Mouse (Mus musculus): ENCODE data around the gene 2510002D24Rik.
"Not testable (repeated sequence)": the region's sequence is repeated elsewhere in the genome, so short reads cannot be mapped to it uniquely, and the experiment has no call there.

The 2510002D24Rik gene

DNA sequence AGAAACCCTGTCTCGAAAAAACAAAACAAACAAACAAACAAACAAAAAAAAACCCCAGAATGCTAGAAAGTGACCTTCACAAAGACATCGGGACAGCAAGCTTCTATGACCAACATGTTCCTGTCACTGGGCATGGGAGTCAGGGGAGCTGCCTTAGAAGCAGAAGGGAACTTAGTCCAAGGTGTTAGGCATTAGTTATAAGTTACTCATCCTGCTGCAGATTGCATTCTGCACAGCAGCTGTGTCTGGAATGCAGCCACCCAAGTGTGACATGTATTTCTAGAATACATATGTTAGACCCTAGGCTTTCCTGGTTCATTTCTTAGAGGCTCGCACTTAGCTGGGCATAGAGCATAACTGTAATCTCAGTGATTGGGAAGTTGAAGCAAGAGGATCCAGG is 7.7 kb upstream of the 2510002D24Rik start:
- no peaks in the 10 kb centered on the region for H3K27me3 ChIP-seq (ENCODE audit: control insufficient read depth, insufficient read depth, low read length, poor library complexity, severe bottlenecking)
- no peak for DNase-seq (ENCODE audit: low read depth, low spot score)
- H3K36me3 ChIP-seq (ENCODE audit: control insufficient read depth, insufficient read depth, low read length, poor library complexity, severe bottlenecking), result peaks cover 28% of the 10 kb centered on the region

DNA sequence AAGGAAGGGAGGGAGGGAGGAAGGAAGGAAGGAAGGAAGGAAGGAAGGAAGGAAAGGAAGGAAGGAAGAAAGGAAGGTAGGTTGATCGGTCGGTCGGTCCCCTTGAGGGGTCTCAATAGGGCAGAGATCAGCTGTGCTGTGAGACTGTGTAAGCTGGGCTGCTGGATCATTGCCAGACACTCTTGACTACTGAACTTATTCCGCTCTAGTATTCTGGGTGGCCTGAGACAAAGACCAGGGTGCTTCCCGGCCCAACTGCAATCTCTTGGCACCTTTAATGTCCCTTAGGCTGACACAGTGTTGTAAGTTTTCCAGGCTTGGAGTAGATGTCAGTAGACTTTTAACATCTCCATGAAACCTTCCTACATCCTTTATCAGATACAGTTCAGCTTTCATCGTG is 7.3 kb upstream of the 2510002D24Rik start:
- no peak for DNase-seq (ENCODE audit: low read depth, low spot score)
- no peaks in the 10 kb centered on the region for H3K27me3 ChIP-seq (ENCODE audit: control insufficient read depth, insufficient read depth, low read length, poor library complexity, severe bottlenecking)

DNA sequence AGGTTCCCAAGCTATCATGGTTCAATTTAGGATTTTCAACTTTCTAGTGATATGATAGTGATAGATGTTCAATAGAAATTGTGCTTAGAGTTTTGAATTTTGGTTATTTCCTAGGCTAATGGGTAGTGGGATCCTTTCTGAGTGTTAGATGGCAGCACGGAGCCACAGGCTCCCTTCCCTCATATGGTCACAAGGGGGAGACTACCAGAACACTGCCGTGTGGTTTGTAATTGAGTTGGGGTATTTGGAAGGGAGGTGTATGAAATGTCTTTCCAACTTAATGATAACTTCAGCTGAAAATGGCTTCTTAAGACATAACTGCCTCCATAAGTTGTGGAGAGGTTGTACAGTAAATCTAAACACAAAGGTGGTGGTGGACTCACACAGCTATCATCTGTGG is 2.9 kb upstream of the 2510002D24Rik start:
- H3K36me3 ChIP-seq (ENCODE audit: control insufficient read depth, insufficient read depth, low read length, poor library complexity, severe bottlenecking), result peaks cover 18% of the 10 kb centered on the region
- no peak for DNase-seq (ENCODE audit: low read depth, low spot score)
- H3K27me3 ChIP-seq (ENCODE audit: control insufficient read depth, insufficient read depth, low read length, poor library complexity, severe bottlenecking), result no peaks in the 10 kb centered on the region

More for the DNA sequence above, 7.3 kb upstream of the 2510002D24Rik start:
- H3K36me3 ChIP-seq (ENCODE audit: control insufficient read depth, insufficient read depth, low read length, poor library complexity, severe bottlenecking), result peaks cover 28% of the 10 kb centered on the region

DNA sequence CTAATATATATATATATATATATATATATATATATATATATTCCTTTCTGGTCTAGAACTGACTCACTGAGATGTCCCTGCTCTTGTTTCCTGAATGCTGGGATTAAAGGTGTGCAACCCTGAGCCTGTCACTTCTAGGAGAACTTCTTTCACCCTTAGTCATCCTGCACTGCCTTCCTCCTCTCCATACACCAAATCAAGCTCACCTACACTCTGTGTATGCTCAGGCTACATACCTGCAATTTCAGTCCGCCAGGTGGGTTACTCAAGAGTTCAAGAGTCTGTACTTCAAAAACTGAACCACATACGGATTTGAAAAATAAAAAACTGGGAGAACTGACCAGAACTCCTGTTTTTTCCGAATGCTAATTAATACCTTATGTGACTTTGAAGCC is 308 bp upstream of the 2510002D24Rik start:
- no peak for DNase-seq (ENCODE audit: low read depth, low spot score)
- no peaks in the 10 kb centered on the region for H3K27me3 ChIP-seq (ENCODE audit: control insufficient read depth, insufficient read depth, low read length, poor library complexity, severe bottlenecking)

DNA sequence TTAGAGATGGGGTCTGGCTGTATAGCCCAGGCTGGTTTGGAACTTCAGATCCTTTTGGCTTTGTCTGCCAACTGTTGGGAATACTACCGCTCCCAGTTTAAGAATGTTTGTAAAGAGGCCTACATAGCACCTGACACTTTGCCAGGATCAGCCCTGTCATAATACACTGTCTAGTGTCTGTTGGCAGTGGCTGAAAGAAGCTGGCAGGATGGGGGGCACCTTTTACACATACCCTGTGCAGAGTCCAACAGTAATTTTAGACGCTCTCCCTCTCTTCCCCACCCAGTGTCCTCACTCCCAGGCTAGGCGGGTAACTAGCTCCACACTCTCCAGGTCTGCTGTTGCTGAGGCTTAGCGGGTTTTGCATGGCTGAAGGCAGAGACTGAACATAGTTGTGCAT is 2.0 kb downstream of the 2510002D24Rik start:
- Histone ChIP-seq H3K27me3 (ENCODE audit: control insufficient read depth, insufficient read depth, low read length, poor library complexity, severe bottlenecking) (no peaks in the 10 kb centered on the region), H3K36me3 (ENCODE audit: control insufficient read depth, insufficient read depth, low read length, poor library complexity, severe bottlenecking) (peaks cover 3% of the 10 kb centered on the region)
- no peak for DNase-seq (ENCODE audit: low read depth, low spot score)

More for the DNA sequence above, 308 bp upstream of the 2510002D24Rik start:
- peaks cover 8% of the 10 kb centered on the region for H3K36me3 ChIP-seq (ENCODE audit: control insufficient read depth, insufficient read depth, low read length, poor library complexity, severe bottlenecking)

DNA sequence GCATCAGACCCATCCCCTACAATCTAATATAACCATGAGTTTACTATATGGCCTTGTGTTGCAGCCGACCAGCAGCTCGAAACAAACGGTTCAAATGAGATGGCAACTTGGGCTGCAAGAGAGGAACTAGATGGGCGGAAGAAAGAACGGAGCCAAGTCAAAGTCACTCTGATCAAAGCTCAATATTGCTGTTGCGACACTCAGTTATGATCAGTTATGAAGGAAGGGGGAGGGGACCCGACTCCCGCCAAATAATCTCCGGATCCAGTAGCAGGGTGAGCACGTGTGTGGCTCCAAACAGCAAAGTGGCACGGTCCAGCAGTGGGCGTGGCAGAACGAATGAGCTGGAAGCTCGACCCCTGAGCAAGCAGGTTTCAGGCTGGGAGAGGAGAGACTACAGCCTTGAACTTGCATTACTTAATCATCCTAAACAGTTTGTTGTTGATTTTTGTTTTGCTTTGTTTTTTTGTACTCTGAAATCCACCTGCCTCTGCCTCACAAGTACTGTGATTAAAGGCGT is 10.0 kb downstream of the 2510002D24Rik start:
- Histone ChIP-seq H3K27me3 (ENCODE audit: control insufficient read depth, insufficient read depth, low read length, poor library complexity, severe bottlenecking) (no peaks in the 10 kb centered on the region), H3K36me3 (ENCODE audit: control insufficient read depth, insufficient read depth, low read length, poor library complexity, severe bottlenecking) (no peaks in the 10 kb centered on the region)
- DNase-seq (ENCODE audit: low read depth, low spot score), result no peak

DNA sequence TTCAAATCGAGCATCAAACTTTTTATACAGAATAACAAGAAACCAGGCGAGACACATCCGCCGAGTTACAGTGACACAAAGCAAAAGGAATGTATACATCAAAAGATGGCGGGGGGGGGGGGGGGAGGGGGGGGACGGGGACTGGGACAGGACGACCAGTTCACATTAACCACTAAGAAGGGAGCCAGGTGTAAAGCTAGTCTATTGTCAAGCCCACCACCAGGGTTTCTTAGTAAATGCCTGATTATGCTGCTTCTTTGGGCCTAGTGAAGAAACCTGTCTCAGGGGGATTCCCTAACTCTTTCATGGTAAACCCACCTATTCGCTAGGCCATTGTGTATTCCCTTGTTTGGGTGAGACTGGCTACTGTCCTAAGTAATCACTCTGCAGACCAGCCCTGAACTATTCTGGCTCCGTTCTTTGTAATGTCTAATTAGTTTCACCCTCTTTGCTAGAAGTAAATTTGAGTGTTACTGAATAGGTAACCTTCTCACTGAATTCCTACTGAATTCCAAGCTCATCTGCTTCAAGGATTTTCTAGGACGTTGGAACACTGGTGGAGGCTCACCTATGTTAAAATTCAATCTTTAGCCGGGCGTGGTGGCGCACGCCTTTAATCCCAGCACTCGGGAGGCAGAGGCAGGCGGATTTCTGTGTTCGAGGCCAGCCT is 13.3 kb downstream of the 2510002D24Rik start:
- not testable (repeated sequence) for DNase-seq (ENCODE audit: low read depth, low spot score); H3K27me3 ChIP-seq (ENCODE audit: control insufficient read depth, insufficient read depth, low read length, poor library complexity, severe bottlenecking); H3K36me3 ChIP-seq (ENCODE audit: control insufficient read depth, insufficient read depth, low read length, poor library complexity, severe bottlenecking)

DNA sequence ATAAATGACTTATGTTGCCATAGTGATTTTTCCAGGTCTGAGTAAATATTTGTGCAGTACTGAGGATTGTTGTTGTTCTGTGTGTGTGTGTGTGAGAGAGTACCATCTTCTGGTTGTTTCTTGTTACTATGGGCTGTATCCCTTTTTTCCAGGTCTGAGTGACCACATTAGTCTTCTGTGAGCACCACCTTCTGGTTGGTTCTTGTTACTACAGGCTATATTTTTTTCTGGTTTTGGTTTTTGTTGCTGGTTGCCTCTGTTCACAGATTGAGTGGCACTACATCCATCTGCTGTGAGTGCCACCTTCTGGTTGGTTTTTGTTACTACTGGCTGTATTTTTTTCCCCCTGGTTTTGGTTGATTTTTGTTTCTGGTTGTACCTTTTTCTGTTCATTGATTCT is 22.2 kb downstream of the 2510002D24Rik start:
- Histone ChIP-seq H3K36me3 (ENCODE audit: control insufficient read depth, insufficient read depth, low read length, poor library complexity, severe bottlenecking) (no peaks in the 10 kb centered on the region), H3K27me3 (ENCODE audit: control insufficient read depth, insufficient read depth, low read length, poor library complexity, severe bottlenecking) (no peaks in the 10 kb centered on the region)
- DNase-seq (ENCODE audit: low read depth, low spot score), result peak; percentile 71

DNA sequence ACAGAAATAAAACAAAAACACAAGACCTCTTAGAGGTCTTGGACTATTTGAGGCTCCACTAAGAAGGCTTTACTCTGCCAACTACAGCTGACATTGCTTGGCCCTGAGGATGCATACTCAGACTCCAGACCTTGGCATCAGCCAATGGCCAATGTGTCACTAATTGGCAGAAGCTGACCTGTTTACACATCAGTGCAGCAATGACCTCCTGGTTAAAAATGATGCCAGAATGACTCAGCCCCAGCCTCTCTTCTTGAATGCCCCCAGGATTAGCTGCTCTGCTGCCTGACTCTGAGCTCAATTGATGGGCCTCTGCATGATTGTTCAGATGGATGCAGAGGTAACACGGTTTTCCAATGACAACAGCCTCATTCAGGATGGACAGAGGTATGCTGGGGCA is 23.8 kb downstream of the 2510002D24Rik start:
- DNase-seq (ENCODE audit: low read depth, low spot score), result no peak

DNA sequence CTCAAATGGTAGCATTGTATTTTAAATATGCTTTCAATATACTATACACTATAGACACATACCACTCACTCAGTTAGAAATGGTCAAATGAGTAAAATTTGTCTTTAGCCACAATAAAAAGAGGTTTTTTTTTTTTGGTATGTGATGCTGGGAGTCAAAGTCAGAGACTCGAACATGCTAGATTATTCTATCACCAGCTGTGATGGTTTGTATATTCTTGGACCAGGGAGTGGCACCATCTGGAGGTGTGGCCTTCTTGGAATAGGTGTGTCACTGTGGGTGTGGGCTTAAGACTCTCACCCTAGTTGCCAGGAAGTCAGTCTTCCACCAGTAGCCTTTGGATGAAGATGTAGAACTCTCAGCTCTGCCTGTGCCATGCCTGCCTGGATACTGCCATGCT is 34.1 kb downstream of the 2510002D24Rik start:
- H3K36me3 ChIP-seq (ENCODE audit: control insufficient read depth, insufficient read depth, low read length, poor library complexity, severe bottlenecking), result peaks cover 17% of the 10 kb centered on the region
- DNase-seq (ENCODE audit: low read depth, low spot score); H3K27me3 ChIP-seq (ENCODE audit: control insufficient read depth, insufficient read depth, low read length, poor library complexity, severe bottlenecking): not testable (repeated sequence)

More for the DNA sequence above, 23.8 kb downstream of the 2510002D24Rik start:
- Histone ChIP-seq H3K36me3 (ENCODE audit: control insufficient read depth, insufficient read depth, low read length, poor library complexity, severe bottlenecking) (no peaks in the 10 kb centered on the region), H3K27me3 (ENCODE audit: control insufficient read depth, insufficient read depth, low read length, poor library complexity, severe bottlenecking) (no peaks in the 10 kb centered on the region)

DNA sequence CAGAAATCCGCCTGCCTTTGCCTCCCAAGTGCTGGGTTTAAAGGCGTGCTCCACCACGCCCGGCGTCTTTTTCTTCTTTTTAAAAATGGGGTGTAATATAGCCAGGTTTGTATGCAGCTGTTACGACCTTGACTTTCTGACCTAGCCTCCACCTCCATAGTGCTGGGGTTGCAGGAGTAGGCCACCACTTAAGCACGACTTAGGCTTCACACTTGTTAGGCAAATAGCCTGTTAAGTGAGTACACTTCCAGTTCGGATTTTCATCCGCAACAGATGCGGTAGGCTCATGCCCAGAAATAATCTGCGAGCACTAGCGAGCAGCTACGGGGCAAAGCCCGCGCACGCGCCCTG is 39.7 kb downstream of the 2510002D24Rik start:
- H3K27me3 ChIP-seq (ENCODE audit: control insufficient read depth, insufficient read depth, low read length, poor library complexity, severe bottlenecking), result no peaks in the 10 kb centered on the region
- DNase-seq (ENCODE audit: low read depth, low spot score), result no peak
- peaks cover 17% of the 10 kb centered on the region for H3K36me3 ChIP-seq (ENCODE audit: control insufficient read depth, insufficient read depth, low read length, poor library complexity, severe bottlenecking)

DNA sequence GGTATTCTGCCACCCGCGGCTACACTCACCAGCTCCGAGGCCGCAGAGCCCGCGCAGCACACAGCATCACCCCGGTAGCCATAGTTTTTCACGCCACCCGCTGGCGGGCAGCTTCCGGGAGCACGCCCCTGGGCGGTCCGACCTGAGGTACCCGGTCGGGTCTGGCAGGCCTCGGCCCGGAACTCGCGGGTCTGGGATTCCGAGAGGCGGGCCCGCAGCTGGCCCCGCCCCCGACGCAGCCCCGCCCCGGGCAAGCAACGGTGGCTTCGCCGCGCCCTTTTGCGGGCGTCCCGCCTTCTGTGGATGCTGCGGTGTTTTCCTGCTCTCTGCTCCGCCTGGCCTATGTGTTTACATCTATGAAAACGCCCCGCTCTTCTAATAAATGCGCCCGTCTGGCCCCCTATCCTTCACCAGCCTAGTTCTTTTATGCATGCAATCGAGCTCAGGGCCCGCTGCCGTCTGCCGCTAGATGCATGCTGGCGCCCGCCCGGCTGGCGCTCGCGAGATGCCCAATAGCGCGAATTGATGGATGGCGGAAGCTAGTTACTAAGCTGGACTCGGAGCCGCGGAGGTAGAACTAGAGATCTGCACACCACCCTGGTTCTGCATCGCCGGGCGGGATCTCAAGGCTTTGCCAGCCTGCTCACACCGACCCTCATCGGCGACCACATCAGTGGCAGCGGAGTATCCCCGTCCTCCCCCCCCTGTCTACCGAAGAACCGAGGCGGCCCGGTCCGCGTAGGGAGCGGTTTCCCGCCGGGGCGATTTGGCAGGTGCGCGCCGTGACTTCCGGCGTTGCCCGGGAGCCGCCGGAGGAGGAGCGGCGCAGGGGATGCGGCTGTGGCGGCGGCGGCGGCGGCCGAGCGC is 40.3 kb downstream of the 2510002D24Rik start, which contains the start of the genes Mrpl40 and Hira:
Gene Mrpl40, minus strand, starts transcription at position 421 of the 867 bp plus-strand sequence.
Gene Hira, plus strand, starts transcription at position 596 of the 867 bp plus-strand sequence.
- no peaks in the 10 kb centered on the region for H3K27me3 ChIP-seq (ENCODE audit: control insufficient read depth, insufficient read depth, low read length, poor library complexity, severe bottlenecking)
- peak; percentile 94 for DNase-seq (ENCODE audit: low read depth, low spot score)
- peaks cover 15% of the 10 kb centered on the region for H3K36me3 ChIP-seq (ENCODE audit: control insufficient read depth, insufficient read depth, low read length, poor library complexity, severe bottlenecking)

DNA sequence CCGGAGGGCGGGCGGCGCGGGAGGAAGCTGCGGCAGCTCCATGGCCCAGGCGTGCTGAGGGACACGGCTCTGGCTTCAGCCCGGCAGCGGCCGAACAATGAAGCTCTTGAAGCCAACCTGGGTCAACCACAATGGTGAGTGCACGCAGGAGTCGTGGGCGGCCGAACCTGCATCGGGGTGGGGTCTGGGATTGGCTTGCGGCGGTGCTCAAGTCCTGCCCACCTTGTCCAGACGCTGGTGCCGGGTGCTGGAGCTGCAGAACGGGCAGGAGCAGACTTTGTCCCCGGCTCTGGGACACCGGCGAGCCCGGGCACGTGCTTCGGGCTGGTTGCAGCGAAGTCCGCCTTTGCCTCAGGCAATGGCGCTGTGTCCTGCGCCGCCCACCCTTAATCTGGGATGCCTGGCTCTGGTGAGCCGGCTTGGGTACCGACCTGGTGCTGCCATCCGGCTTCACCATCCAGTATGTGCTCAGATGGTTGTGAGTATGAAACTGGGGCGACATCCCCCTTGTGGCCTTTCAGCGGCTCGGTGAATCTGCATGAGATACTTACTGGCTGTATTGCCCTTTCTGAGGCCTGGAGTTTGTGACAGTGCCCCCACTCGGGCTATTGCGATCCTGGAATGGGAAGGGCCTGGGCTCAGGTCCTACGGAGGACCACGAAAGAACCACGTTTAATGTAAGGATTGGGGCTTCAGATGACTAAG is 41.2 kb downstream of the 2510002D24Rik start:
- Histone ChIP-seq H3K36me3 (ENCODE audit: control insufficient read depth, insufficient read depth, low read length, poor library complexity, severe bottlenecking) (peaks cover 10% of the 10 kb centered on the region; the same call in 1 of the 2 replicates), H3K27me3 (ENCODE audit: control insufficient read depth, insufficient read depth, low read length, poor library complexity, severe bottlenecking) (no peaks in the 10 kb centered on the region)
- peak; percentile 73 for DNase-seq (ENCODE audit: low read depth, low spot score)

DNA sequence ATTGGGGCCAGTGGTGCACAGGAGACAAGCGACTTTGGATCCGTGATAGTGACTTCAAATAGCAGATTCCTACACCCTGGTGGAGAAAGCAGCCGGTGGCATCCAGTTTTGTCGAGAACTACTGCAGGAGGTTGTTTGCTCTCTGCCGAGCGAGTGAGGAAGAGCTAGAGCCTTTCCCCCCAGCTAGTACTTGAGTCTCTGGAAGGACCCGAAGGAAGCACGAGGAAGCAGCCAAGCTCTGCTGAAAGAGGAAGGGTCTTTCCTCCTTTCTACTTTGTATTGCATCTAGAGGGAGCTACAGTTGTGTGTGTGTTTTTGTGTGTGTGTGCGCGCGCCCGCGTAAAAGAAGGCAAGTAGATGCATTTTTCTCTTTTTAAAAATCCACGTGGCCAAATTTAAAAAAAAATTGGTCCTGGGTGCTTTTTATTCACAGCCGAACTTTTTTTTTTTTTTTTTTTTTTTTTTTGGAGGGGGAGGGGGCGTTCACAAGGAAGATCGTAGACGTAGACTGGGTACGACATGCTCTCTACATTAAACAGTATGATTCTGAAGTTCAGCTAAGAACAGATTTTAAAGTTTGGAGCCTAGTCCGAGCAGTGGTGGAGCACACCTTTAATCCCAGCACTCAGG is 41.8 kb downstream of the 2510002D24Rik start:
- peaks cover 8% of the 10 kb centered on the region; the same call in 1 of the 2 replicates for H3K36me3 ChIP-seq (ENCODE audit: control insufficient read depth, insufficient read depth, low read length, poor library complexity, severe bottlenecking)
- no peaks in the 10 kb centered on the region for H3K27me3 ChIP-seq (ENCODE audit: control insufficient read depth, insufficient read depth, low read length, poor library complexity, severe bottlenecking)
- no peak for DNase-seq (ENCODE audit: low read depth, low spot score)
